Mouse (Mus musculus): Measurements from ENCODE around the gene Slc6a19. TPM values are rescaled to one million over a fixed set of nuclear protein-coding genes. Genes with fewer than 3 reads are reported as not detected.
"Not testable (repeated sequence)": the region's sequence is repeated elsewhere in the genome, so short reads cannot be mapped to it uniquely, and the experiment has no call there.

Gene Slc6a19
- total and polyA plus RNA-seq, 3 experiments = not detected

DNA sequence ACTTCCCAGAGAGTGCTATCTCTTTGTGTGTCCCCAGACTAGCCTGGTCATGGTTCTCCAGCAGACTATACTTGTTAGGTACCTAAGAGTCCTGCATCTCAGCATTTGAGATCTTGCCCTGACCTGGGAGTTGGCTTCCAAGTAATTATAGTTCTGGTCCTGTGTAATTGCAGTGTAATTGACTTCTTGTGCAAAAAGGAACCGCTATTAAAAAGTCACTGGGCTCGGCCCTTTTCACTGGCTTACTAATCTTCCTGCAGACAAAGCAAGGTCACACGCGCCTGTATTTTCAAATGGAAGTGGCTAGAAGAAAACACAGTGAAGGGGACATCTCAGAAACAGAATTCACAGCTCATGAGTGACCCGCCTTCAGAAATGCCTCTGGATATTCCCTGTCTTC, 7.1 kb upstream of the Slc6a19 start:
- TF ChIP-seq SMC3 (IDR thresholded peaks at IDR 0.05; ENCODE audit: low read depth, low read length) = no peak
- no peak for TF ChIP-seq MYB (IDR thresholded peaks at IDR 0.05; ENCODE audit: low read depth, low read length)
- TF ChIP-seq JUND (IDR thresholded peaks at IDR 0.05; ENCODE audit: low read depth, low read length) = no peak
- no peak for TF ChIP-seq ZC3H11A (IDR thresholded peaks at IDR 0.05; ENCODE audit: low read depth, low read length)
- H3K36me3 ChIP-seq (ENCODE audit: control insufficient read depth in 1 of 2, insufficient read depth in 2 of 2, low read length in 2 of 2) = no peaks in the 10 kb centered on the region
- peaks cover 4 to 9% of the 10 kb centered on the region in 2 experiments; a peak in 3 of 4 replicates for H3K27me3 ChIP-seq (ENCODE audit: control insufficient read depth in 1 of 2, insufficient read depth in 2 of 2, low read length in 2 of 2)
- no peak overlapping the region for H3K9ac ChIP-seq (ENCODE audit: control insufficient read depth, low read depth, low read length, poor library complexity, severe bottlenecking)
- no peak overlapping the region for H3K27ac ChIP-seq (ENCODE audit: control insufficient read depth, low read depth, low read length)
- DNase-seq (ENCODE audit: low read depth, low spot score) = no peak
- H3K9me3 ChIP-seq (replicated peaks; ENCODE audit: insufficient read depth, low read length) = no peaks in the 10 kb centered on the region
- no peaks in the 10 kb centered on the region for H3K4me1 ChIP-seq (ENCODE audit: control insufficient read depth in 1 of 2, insufficient read depth in 2 of 2, low read length in 2 of 2)
- H3K4me3 ChIP-seq (ENCODE audit: control insufficient read depth in 1 of 2, insufficient read depth in 1 of 2, low read depth in 2 of 2, low read length in 2 of 2) = no peak overlapping the region
- H3K79me2 ChIP-seq (ENCODE audit: control insufficient read depth, insufficient read depth, low read length, poor library complexity) = no peaks in the 10 kb centered on the region; the same call in 1 of the 2 replicates

DNA sequence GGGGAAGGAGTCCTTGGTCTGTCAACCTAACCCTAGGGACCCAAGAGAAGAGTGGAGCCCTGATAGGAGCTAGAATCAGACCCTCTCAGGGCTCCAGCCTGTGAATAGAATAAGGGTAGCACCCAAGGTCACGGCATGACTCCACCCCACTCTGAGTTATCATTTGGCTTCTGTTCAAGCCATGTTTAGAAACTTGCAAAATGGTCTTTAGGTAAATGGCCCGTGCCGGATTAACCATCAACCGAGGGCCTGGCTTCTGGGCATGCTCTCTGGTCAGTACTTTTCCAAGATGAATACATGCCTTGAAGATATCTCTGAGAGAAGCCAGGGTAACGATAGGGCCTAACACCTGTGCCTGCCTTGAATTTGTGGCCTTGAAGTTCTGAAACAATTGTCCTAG, 6.6 kb upstream of the Slc6a19 start:
- Histone ChIP-seq H3K9me3 (replicated peaks; ENCODE audit: insufficient read depth, low read length) (no peaks in the 10 kb centered on the region), H3K27me3 (ENCODE audit: control insufficient read depth in 1 of 2, insufficient read depth in 2 of 2, low read length in 2 of 2) (peaks cover 4 to 9% of the 10 kb centered on the region in 2 experiments; a peak in 3 of 4 replicates)

DNA sequence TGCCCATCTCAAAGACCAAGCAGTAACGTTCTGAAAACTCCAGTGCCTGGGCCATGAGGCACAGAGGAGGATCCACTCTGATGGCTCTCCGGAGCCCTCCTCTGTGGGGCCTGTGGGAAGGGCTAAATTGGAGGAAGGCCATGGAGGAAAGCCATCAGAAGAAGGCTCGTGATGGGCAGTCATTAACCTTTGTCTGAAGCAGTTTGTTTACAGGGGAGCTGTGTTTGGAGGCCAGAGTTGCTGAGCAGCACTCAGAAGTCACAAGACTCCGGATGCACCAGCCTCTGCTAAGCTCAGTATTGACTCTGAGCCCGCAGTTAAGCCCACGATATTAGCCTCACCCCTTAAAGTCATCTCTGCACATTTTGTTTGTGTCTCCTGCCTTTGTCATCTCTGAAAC, 4.8 kb upstream of the Slc6a19 start:
- Histone ChIP-seq H3K9ac (ENCODE audit: control insufficient read depth, low read depth, low read length, poor library complexity, severe bottlenecking) (no peak overlapping the region), H3K79me2 (ENCODE audit: control insufficient read depth, insufficient read depth, low read length, poor library complexity) (no peaks in the 10 kb centered on the region; the same call in 1 of the 2 replicates), H3K27me3 (ENCODE audit: control insufficient read depth in 1 of 2, insufficient read depth in 2 of 2, low read length in 2 of 2) (peaks cover 4 to 9% of the 10 kb centered on the region in 2 experiments; a peak in 3 of 4 replicates), H3K27ac (ENCODE audit: control insufficient read depth, low read depth, low read length) (no peak overlapping the region), H3K9me3 (replicated peaks; ENCODE audit: insufficient read depth, low read length) (no peaks in the 10 kb centered on the region), H3K4me3 (ENCODE audit: control insufficient read depth in 1 of 2, insufficient read depth in 1 of 2, low read depth in 2 of 2, low read length in 2 of 2) (no peak overlapping the region), H3K4me1 (ENCODE audit: control insufficient read depth in 1 of 2, insufficient read depth in 2 of 2, low read length in 2 of 2) (no peaks in the 10 kb centered on the region), H3K36me3 (ENCODE audit: control insufficient read depth in 1 of 2, insufficient read depth in 2 of 2, low read length in 2 of 2) (no peaks in the 10 kb centered on the region)
- no peak for DNase-seq (ENCODE audit: low read depth, low spot score)
- TF ChIP-seq CHD2 (IDR thresholded peaks at IDR 0.05; ENCODE audit: low read length) (no peak), GATA1 (IDR thresholded peaks at IDR 0.05; ENCODE audit: low read depth, low read length) (no peak), RAD21 (IDR thresholded peaks at IDR 0.05; ENCODE audit: low read depth, low read length) (no peak), E2F4 (IDR thresholded peaks at IDR 0.05; ENCODE audit: borderline replicate concordance, low read depth, low read length) (no peak), SIN3A (IDR thresholded peaks at IDR 0.05; ENCODE audit: low read length) (no peak), MAX (IDR thresholded peaks at IDR 0.05; ENCODE audit: low read length) (no peak), MYC (IDR thresholded peaks at IDR 0.05; ENCODE audit: low read depth, low read length) (no peak), TAL1 (IDR thresholded peaks at IDR 0.05; ENCODE audit: low read length) (no peak)

More for the DNA sequence above, 6.6 kb upstream of the Slc6a19 start:
- no peaks in the 10 kb centered on the region; the same call in 1 of the 2 replicates for H3K79me2 ChIP-seq (ENCODE audit: control insufficient read depth, insufficient read depth, low read length, poor library complexity)
- no peak for DNase-seq (ENCODE audit: low read depth, low spot score)
- H3K4me1 ChIP-seq (ENCODE audit: control insufficient read depth in 1 of 2, insufficient read depth in 2 of 2, low read length in 2 of 2) = no peaks in the 10 kb centered on the region
- H3K27ac ChIP-seq (ENCODE audit: control insufficient read depth, low read depth, low read length) = no peak overlapping the region
- no peak overlapping the region for H3K4me3 ChIP-seq (ENCODE audit: control insufficient read depth in 1 of 2, insufficient read depth in 1 of 2, low read depth in 2 of 2, low read length in 2 of 2)
- TF ChIP-seq EP300 (IDR thresholded peaks at IDR 0.05; ENCODE audit: low read depth in 1 of 2, low read length in 2 of 2) = no peak
- TF ChIP-seq MXI1 (IDR thresholded peaks at IDR 0.05; ENCODE audit: low read depth, low read length) = no peak
- no peak for TF ChIP-seq E2F4 (IDR thresholded peaks at IDR 0.05; ENCODE audit: borderline replicate concordance, low read depth, low read length)
- no peak for TF ChIP-seq POLR2A (IDR thresholded peaks at IDR 0.05; ENCODE audit: control insufficient read depth in 1 of 2, insufficient read depth in 1 of 2, low read depth in 1 of 2, low read length in 2 of 2, poor library complexity in 1 of 2)
- TF ChIP-seq NELFE (IDR thresholded peaks at IDR 0.05; ENCODE audit: low read depth, low read length) = no peak
- no peak for TF ChIP-seq ZMIZ1 (IDR thresholded peaks at IDR 0.05; ENCODE audit: low read depth, low read length)
- TF ChIP-seq JUND (IDR thresholded peaks at IDR 0.05; ENCODE audit: low read depth, low read length) = no peak
- TF ChIP-seq NRF1 (IDR thresholded peaks at IDR 0.05; ENCODE audit: insufficient read depth, low read depth, low read length, poor library complexity, severe bottlenecking) = no peak
- TF ChIP-seq GATA1 (IDR thresholded peaks at IDR 0.05; ENCODE audit: low read depth, low read length) = no peak
- TF ChIP-seq CHD1 (IDR thresholded peaks at IDR 0.05; ENCODE audit: low read depth, low read length) = no peak
- TF ChIP-seq ZKSCAN1 (IDR thresholded peaks at IDR 0.05; ENCODE audit: low read depth, low read length) = no peak
- TF ChIP-seq UBTF (IDR thresholded peaks at IDR 0.05; ENCODE audit: borderline replicate concordance, insufficient read depth, low read depth, low read length) = no peak
- H3K9ac ChIP-seq (ENCODE audit: control insufficient read depth, low read depth, low read length, poor library complexity, severe bottlenecking) = no peak overlapping the region
- no peaks in the 10 kb centered on the region for H3K36me3 ChIP-seq (ENCODE audit: control insufficient read depth in 1 of 2, insufficient read depth in 2 of 2, low read length in 2 of 2)

DNA sequence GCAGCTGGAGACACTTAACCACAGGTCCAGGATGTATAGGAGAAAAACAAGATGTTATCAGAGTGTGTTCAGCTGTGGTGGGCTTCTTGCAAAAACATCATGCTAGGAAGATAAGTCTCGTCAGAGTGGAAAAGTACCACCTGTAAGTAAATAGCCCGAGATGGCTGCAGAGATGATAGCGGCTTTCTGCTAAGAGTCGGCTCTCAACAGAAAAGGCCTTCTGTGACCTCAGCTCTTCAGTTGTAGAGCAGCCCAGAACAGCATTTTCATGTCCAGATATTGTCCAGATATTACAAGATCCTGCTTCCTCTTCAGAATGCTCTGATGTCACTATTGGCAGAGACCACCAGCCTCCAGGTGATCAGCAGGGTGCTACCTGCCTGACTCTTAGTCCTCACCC, 1.2 kb downstream of the Slc6a19 start:
- not testable (repeated sequence) for H3K4me3 ChIP-seq (ENCODE audit: control insufficient read depth in 1 of 2, insufficient read depth in 1 of 2, low read depth in 2 of 2, low read length in 2 of 2); H3K9ac ChIP-seq (ENCODE audit: control insufficient read depth, low read depth, low read length, poor library complexity, severe bottlenecking); H3K27me3 ChIP-seq (ENCODE audit: control insufficient read depth in 1 of 2, insufficient read depth in 2 of 2, low read length in 2 of 2); H3K36me3 ChIP-seq (ENCODE audit: control insufficient read depth in 1 of 2, insufficient read depth in 2 of 2, low read length in 2 of 2); H3K79me2 ChIP-seq (ENCODE audit: control insufficient read depth, insufficient read depth, low read length, poor library complexity); H3K4me1 ChIP-seq (ENCODE audit: control insufficient read depth in 1 of 2, insufficient read depth in 2 of 2, low read length in 2 of 2); H3K9me3 ChIP-seq (replicated peaks; ENCODE audit: insufficient read depth, low read length); H3K27ac ChIP-seq (ENCODE audit: control insufficient read depth, low read depth, low read length); DNase-seq (ENCODE audit: low read depth, low spot score)
